Mouse (Mus musculus) stomach, postnatal 0 days (tissue): ENCODE results near the gene Cnksr1. TPM values are rescaled to one million over a fixed set of nuclear protein-coding genes. Genes with fewer than 3 reads are reported as not detected.

Experiments used
- ATAC-seq: fragments of 200-750 bp; cut with Nextera tagmentation; 2 replicates; pipeline ENCODE4 v1.8.0; 2017; ENCODE audit not compliant: low FRiP score, low TSS enrichment
- DNase-seq: peaks from one replicate; pipeline ENCODE4 v3.0.0-alpha.2; 2016; ENCODE audit warnings: low spot score
- H3K27ac ChIP-seq: fragments of 300-500 bp; sonication (generic); replicated peaks from 2 replicates; pipeline ENCODE4 v1.5.1; 2014; ENCODE audit warnings: mild to moderate bottlenecking, control low read depth
- H3K27me3 ChIP-seq: fragments of 300-500 bp; sonication (generic); 2 replicates; pipeline ENCODE4 v1.6.1; 2014; ENCODE audit warnings: low read length; ENCODE audit not compliant: control insufficient read depth, insufficient read depth
- H3K36me3 ChIP-seq: fragments of 300-500 bp; sonication (generic); 2 replicates; pipeline ENCODE4 v1.6.1; 2014; ENCODE audit warnings: low read length, mixed read lengths; ENCODE audit not compliant: control insufficient read depth, insufficient read depth
- H3K4me1 ChIP-seq: fragments of 300-500 bp; sonication (generic); replicated peaks from 2 replicates; pipeline ENCODE4 v1.6.1; 2014; ENCODE audit warnings: antibody characterized with exemption; ENCODE audit not compliant: control insufficient read depth, insufficient read depth
- H3K4me2 ChIP-seq: fragments of 300-500 bp; sonication (generic); replicated peaks from 2 replicates; pipeline ENCODE4 v1.6.1; 2014; ENCODE audit warnings: low read depth, mild to moderate bottlenecking, control low read depth, moderate library complexity
- H3K4me3 ChIP-seq: fragments of 300-500 bp; sonication (generic); 2 replicates; pipeline ENCODE4 v1.5.1; 2014; ENCODE audit warnings: low read depth, low read length, control low read depth
- H3K9ac ChIP-seq: fragments of 300-500 bp; sonication (generic); 2 replicates; pipeline ENCODE4 v1.6.1; 2014; ENCODE audit warnings: mild to moderate bottlenecking, low read length, control low read depth, mixed read lengths
- H3K9me3 ChIP-seq: fragments of 300-500 bp; sonication (generic); 2 replicates; pipeline ENCODE4 v1.6.1; 2016; ENCODE audit warnings: low read length; ENCODE audit not compliant: control insufficient read depth
- CTCF ChIP-seq: IDR thresholded peaks from 2 replicates; pipeline ENCODE4 v1.5.1; 2016; ENCODE audit warnings: antibody characterized with exemption, low read depth, mild to moderate bottlenecking, moderate library complexity
- EP300 ChIP-seq: optimal IDR thresholded peaks from 2 replicates; pipeline ENCODE3; 2016; ENCODE audit warnings: antibody characterized with exemption
- WGBS: fragments of 180-500 bp; shearing (Covaris S2); extraction: QIAGEN DNeasy Blood & Tissue Kit; methylation state at CpG from one replicate; pipeline ENCODE4 v1.1.7; 2014; 5-methylcytosine and 5-hydroxymethylcytosine counted together
- polyA plus RNA-seq: library from polyadenylated mRNA; unstranded; fragments of >200 nt; fragmentation: Nextera tagmentation; extraction: Ambion mirVana; gene quantifications from 2 replicates; pipeline ENCODE4 v1.2.1, GENCODE M21; 2015

The Cnksr1 gene
- polyA plus RNA-seq, 1 experiment from 2014 or later, result 9.4 TPM

DNA sequence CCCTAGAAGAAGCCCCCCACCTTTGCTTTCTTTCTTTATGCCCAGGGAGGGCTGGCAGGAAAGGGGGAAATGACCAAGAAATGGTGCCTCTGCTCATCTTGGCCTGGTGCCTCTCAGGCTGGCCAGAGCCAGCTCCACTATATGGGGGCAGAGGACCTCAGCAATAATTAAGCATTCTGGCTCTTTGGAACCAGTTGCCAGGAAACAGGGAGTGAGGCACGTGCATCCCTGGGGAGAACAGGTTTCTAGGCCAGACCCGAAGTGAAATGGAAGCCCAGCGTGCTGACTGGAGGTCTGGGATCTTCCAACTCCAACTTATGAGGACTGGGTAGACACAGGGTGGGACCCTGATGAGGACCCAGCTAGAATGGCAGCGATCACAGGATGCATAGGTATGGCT, 8.1 kb upstream of the Cnksr1 start:
- H3K27ac ChIP-seq, result no peak overlapping the region
- TF ChIP-seq CTCF, result no peak
- TF ChIP-seq EP300, result no peak
- peaks cover 5% of the 10 kb centered on the region; the same call in 1 of the 2 replicates for H3K4me1 ChIP-seq
- no peak overlapping the region for H3K9ac ChIP-seq
- H3K36me3 ChIP-seq, result no peaks in the 10 kb centered on the region
- ATAC-seq (no peak), DNase-seq (no peak)
- no peaks in the 10 kb centered on the region for H3K9me3 ChIP-seq
- H3K4me2 ChIP-seq, result no peak overlapping the region
- H3K4me3 ChIP-seq, result no peak overlapping the region
- WGBS, result 49% methylated on average over 4 of the region's 4 CpGs
- peaks cover 4% of the 10 kb centered on the region; the same call in 1 of the 2 replicates for H3K27me3 ChIP-seq

DNA sequence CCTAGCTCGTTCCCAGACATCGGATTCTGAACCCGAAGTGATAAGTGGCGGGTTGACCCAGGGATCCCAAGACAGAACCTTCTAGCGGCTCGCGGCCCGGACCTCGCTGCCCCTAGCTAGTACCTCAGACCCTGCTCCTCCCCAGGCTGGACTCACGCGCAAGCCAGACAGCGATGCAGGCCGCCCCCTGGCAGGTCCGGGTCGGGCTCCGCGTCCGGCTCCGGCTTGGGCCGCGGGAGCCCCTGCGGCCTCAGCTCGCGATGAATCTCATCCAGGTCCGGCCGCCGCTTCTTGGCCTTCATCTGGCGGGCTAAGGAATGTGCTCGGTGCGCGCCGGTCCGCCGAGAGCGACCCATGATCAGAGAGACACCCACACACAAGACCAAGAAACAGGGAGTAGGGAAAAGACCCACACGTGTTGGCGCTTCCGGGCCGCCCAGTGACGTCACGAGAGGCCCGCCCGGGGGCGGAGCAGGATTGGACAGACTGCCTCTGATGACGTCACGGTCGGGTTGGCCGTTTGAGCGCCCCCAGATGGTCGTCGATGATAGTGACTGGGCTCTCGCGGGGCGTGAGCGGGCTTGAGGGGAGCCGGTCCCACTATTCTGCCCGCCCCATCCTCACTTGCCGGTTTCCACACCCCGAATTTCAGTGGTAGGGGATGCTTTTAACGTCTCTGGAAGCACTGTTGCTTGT, 7.1 kb upstream of the Cnksr1 start, which contains the start of gene Zfp593:
Gene Zfp593 (minus strand): TSS at position 445 of the 696 bp plus-strand sequence.
- ATAC-seq, result peak; percentile 81
- H3K27ac ChIP-seq, result 0 out of 2 replicates have a peak within 1 kb of the TSS, but pooled peaks have one; percentile 18
- H3K27me3 ChIP-seq, result no peaks in the 10 kb centered on the region; the same call in 1 of the 2 replicates
- TF ChIP-seq EP300, result no peak
- TF ChIP-seq CTCF, result peak; percentile 88
- under 1% methylated on average over 60 of the region's 60 CpGs for WGBS
- peak within 1 kb of the TSS; percentile 96 for H3K4me2 ChIP-seq
- DNase-seq, result peak; percentile 96
- no peaks in the 10 kb centered on the region for H3K36me3 ChIP-seq
- peaks cover 3% of the 10 kb centered on the region; the same call in 1 of the 2 replicates for H3K4me1 ChIP-seq
- H3K4me3 ChIP-seq, result peak within 1 kb of the TSS; percentile 75
- H3K9ac ChIP-seq, result peak within 1 kb of the TSS; percentile 80
- H3K9me3 ChIP-seq, result no peaks in the 10 kb centered on the region

DNA sequence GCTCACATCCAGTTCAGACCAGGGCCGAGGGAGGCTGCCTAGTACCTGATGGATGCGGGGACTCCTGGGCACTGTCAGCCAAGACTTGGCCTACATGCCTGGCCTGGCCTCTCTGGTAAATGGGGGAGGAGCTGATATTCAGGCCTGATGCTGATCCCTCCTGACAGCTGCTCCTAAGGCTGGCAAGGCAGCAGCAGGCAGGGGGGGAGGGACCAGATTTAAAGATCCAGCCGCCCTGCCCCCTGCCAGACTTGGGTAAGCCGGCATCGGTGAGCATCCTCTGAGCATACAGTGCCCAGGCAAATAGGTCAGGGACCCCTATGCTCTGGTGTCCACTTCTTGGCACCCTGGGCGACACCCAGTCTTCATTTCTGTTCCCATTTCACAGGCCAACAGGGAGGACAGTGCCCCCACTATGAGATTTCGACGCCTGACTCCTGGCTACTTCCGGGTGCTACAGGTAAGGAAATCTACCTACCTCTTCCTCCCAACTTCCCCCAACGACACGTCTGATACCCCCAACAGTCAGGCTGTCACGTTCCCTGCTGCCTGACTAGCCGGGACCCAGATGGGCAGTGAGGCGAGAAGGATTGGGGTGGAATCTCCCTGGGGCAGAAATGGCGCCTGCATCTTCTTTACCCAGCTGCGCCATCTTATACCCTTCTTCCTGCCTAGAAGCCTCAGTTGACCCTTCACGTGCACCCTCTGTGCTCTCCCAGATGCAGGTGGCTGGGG, 5.5 kb upstream of the Cnksr1 start, which contains the start of gene E130218I03Rik:
Gene E130218I03Rik (plus strand): TSS at position 147 of the 735 bp plus-strand sequence.
- no peak within 1 kb of the TSS for H3K4me3 ChIP-seq
- DNase-seq (no peak), ATAC-seq (no peak)
- H3K27ac ChIP-seq, result no peak within 1 kb of the TSS
- peak within 1 kb of the TSS; percentile 96; the same call in 1 of the 2 replicates for H3K4me2 ChIP-seq
- H3K9me3 ChIP-seq, result no peaks in the 10 kb centered on the region
- TF ChIP-seq CTCF, result no peak
- no peak for TF ChIP-seq EP300
- H3K4me1 ChIP-seq, result peaks cover 3% of the 10 kb centered on the region; the same call in 1 of the 2 replicates
- 94% methylated on average over 17 of the region's 17 CpGs for WGBS
- no peaks in the 10 kb centered on the region for H3K27me3 ChIP-seq
- H3K9ac ChIP-seq, result no peak within 1 kb of the TSS
- no peaks in the 10 kb centered on the region for H3K36me3 ChIP-seq

DNA sequence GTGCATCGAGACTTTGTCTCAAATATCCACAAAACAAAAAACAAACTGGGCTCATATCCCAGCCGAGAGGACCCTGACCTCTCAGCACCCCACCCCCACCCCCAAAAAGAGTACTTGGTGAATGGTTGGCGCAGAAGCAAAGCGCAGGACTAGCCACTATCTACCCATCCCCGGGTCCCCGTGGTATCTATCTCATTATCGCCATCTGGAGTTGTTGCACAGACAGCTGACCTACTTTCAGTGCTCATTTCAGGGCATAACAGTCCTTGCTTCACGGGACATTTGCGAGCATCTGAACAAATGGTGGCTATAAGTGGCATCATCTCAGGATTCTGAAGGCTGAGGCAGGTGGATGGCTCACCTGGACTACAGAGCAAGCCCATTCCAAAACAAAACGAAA, 487 bp upstream of the Cnksr1 start:
- peak overlapping the region; percentile 50 for H3K4me2 ChIP-seq
- H3K4me1 ChIP-seq, result no peaks in the 10 kb centered on the region
- H3K27me3 ChIP-seq, result no peaks in the 10 kb centered on the region
- H3K27ac ChIP-seq, result no peak overlapping the region
- no peaks in the 10 kb centered on the region for H3K36me3 ChIP-seq
- no peak for TF ChIP-seq EP300
- 0 out of 2 replicates have a peak, but pooled peaks have one; percentile 1 for TF ChIP-seq CTCF
- DNase-seq, result no peak
- 0 out of 2 replicates have a peak, but pooled peaks have one; percentile 0 for ATAC-seq
- no peak overlapping the region for H3K9ac ChIP-seq
- peak overlapping the region; percentile 46 for H3K4me3 ChIP-seq
- H3K9me3 ChIP-seq, result no peaks in the 10 kb centered on the region
- WGBS, result 11% methylated on average over 10 of the region's 10 CpGs

DNA sequence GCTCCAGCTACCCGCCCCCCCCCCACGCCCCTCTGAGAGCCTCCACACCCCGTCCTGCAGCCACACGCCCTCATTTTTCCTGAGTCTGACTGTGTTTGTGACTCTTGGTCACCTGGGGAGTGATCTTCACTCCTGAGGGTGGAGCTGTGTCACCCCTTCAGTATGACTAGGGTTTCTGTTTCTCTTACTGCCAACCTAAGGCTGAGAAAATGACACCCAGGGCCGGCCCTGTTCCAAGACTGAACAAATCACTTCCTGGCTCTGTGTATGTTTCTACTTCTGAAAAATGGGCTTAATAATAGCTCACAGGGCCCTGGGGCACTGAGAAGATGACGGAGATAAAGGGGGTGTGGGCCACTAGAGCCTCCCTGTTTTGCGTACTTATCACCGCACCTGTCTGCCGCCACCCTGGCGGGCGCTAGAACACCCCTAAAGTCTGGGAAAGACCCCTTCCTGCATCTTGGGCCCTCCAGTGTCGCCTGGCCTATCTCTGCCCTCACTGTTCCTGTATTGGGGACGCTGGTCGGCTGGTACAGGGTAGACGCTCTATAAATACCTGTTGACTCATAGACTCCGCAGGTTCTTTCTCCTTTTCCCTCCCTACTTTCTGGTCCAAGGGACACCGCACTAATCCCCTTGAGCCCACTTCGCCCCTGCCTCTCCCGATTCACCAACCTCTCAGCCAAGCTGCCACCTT, 469 bp downstream of the Cnksr1 start:
- TF ChIP-seq EP300 (no peak), CTCF (no peak)
- DNase-seq (peak; percentile 51), ATAC-seq (peak; percentile 77)
- Histone ChIP-seq H3K9me3 (no peaks in the 10 kb centered on the region), H3K4me2 (peak overlapping the region; percentile 50), H3K9ac (peak overlapping the region; percentile 59), H3K36me3 (no peaks in the 10 kb centered on the region), H3K27ac (peak overlapping the region; percentile 91), H3K27me3 (no peaks in the 10 kb centered on the region), H3K4me3 (peak overlapping the region; percentile 46), H3K4me1 (no peaks in the 10 kb centered on the region)
- WGBS, result 20% methylated on average over 19 of the region's 19 CpGs
